Mouse (Mus musculus): ENCODE results near the gene Mrm2. TPM values are rescaled to one million over a fixed set of nuclear protein-coding genes. Genes with fewer than 3 reads are reported as not detected.

The Mrm2 gene
- 1.2 TPM for polyA plus RNA-seq (2014; fragmentation: Illumina TruSeq; extraction: RNeasy Lipid Tissue Mini Kit (QIAGEN cat#74804); ENCODE audit: low read depth, low replicate concordance)

DNA sequence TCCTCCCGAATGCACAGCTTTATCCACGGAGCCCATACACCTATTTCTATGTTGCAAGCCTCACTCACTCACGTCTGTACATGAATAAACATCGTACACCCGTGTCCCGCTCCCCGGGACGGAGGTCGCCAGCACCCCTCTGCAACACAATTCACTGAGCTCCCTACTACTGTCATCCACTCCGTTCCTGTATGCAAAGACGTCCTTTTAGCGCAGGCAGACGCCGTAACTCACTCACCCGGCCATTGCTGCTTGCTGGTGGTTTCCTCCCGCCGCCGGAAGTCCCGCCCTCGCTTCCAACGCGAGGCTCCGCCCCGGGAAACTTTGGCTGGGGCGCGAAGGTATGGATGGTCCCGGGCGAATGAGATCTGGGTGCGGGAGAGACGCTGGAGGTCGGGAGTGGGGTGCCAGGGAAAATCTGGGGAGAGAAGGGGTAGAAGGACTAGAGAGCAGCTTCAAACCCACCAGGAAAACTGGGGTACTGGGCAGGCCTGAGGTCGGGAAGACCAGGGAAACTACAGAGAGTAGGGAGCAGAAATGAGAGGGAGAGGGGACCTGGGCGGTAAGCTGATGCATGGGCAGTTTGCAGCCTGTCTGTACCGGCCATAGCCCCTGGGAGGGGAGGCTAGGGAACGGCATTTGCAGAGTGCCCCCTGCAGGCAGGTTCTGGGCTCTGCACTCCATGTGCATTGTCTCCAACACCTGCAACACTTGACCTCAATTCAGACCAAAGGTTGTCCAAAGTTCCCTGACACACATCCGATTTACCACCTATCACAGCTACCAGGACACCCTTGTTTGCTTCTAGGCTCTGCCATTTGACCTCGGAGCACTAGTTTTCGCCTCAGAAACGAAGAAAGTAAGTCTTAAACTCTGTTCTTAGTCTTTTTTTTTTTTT lies at the start of gene Mrm2:
Gene Mrm2 (minus strand): TSS at position 284 of the 898 bp plus-strand sequence.

DNA sequence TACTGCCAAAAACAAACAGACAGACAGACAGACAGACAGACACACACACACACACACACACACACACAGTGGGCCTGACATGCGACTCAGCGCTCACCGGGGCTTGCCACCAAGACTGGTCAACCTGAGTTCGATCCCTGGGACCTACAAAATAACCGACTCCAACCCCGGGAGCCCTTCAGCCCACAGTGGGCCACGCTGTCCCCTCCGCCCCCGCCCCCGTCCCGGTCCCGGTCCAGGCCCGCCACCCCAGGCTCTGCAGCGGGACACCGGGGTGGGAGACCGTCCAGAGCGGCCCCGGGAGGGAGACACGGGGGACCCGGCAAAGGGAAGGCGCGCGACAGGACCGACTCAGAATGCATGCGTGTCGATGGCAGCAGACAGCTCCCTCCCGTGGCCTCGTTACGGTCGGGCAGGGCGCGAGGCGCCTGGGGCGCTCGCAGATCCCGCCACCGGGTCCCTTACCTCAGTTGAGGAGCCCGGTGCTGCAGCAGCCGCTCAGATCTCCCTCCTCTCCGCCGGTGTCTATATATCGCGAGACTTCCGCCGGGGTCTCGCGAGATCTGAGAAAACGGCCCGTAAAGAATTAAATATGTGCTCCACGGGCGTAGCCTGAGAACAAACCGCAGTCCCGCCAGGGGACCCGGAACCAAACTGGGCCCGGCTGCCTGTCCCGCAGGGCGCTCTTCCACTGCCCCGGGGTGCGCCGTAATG lies 10.5 kb downstream of the Mrm2 start, which contains the start of the genes Mad1l1 and Nudt1:
Gene Mad1l1 (minus strand): TSS at position 511 of the 714 bp plus-strand sequence.
Gene Nudt1 (plus strand): TSS at position 615 of the 714 bp plus-strand sequence.

Other genes with a start within 250 kb of the Mrm2 start
- gene Mad1l1, start 10.3 kb downstream of the Mrm2 start, polyA plus RNA-seq (2014; fragmentation: Illumina TruSeq; extraction: RNeasy Lipid Tissue Mini Kit (QIAGEN cat#74804); ENCODE audit: low read depth, low replicate concordance) = not detected
- gene Nudt1, start 10.2 kb downstream of the Mrm2 start, polyA plus RNA-seq (2014; fragmentation: Illumina TruSeq; extraction: RNeasy Lipid Tissue Mini Kit (QIAGEN cat#74804); ENCODE audit: low read depth, low replicate concordance) = 0.70 TPM
- gene Snx8, start 57.4 kb upstream of the Mrm2 start, polyA plus RNA-seq (2014; fragmentation: Illumina TruSeq; extraction: RNeasy Lipid Tissue Mini Kit (QIAGEN cat#74804); ENCODE audit: low read depth, low replicate concordance) = not detected
- gene Eif3b, start 87.4 kb upstream of the Mrm2 start, polyA plus RNA-seq (2014; fragmentation: Illumina TruSeq; extraction: RNeasy Lipid Tissue Mini Kit (QIAGEN cat#74804); ENCODE audit: low read depth, low replicate concordance) = 47.2 TPM
- not detected for gene Gm4869, start 113.7 kb upstream of the Mrm2 start, polyA plus RNA-seq (2014; fragmentation: Illumina TruSeq; extraction: RNeasy Lipid Tissue Mini Kit (QIAGEN cat#74804); ENCODE audit: low read depth, low replicate concordance)
- not detected for gene Chst12, start 173.7 kb upstream of the Mrm2 start, polyA plus RNA-seq (2014; fragmentation: Illumina TruSeq; extraction: RNeasy Lipid Tissue Mini Kit (QIAGEN cat#74804); ENCODE audit: low read depth, low replicate concordance)
- not detected for gene Grifin, start 233.2 kb upstream of the Mrm2 start, polyA plus RNA-seq (2014; fragmentation: Illumina TruSeq; extraction: RNeasy Lipid Tissue Mini Kit (QIAGEN cat#74804); ENCODE audit: low read depth, low replicate concordance)

All from adrenal gland, adult 10 weeks (tissue).